Mouse (Mus musculus): ENCODE data around the gene Gsc. TPM values are rescaled to one million over a fixed set of nuclear protein-coding genes. Genes with fewer than 3 reads are reported as not detected.

The Gsc gene
- total and polyA plus RNA-seq, 3 experiments = not detected

GRCm38 (mm10) chr12:104481007-104481406 is 7.9 kb upstream of the Gsc start:
- H3K4me1 ChIP-seq (ENCODE audit: insufficient read depth, low read depth, low read length) = no peaks in the 10 kb centered on the region
- H3K36me3 ChIP-seq (replicated peaks) = no peaks in the 10 kb centered on the region
- no peak for DNase-seq (ENCODE audit: low spot score)
- no peak overlapping the region for H3K4me3 ChIP-seq (ENCODE audit: low read depth, low read length)
- ATAC-seq (ENCODE audit: extremely low read depth, insufficient number of reproducible peaks, low FRiP score, poor library complexity, severe bottlenecking) = no peak
- H3K27me3 ChIP-seq (ENCODE audit: insufficient read depth, low read length) = no peaks in the 10 kb centered on the region
- no peak for TF ChIP-seq CTCF (IDR thresholded peaks at IDR 0.05; ENCODE audit: low read depth, low read length)
- TF ChIP-seq GATA2 (IDR thresholded peaks at IDR 0.05; ENCODE audit: borderline replicate concordance, low read depth, low read length) = no peak
- TF ChIP-seq TAL1 (conservative IDR thresholded peaks at IDR 0.05; ENCODE audit: low read depth, low read length) = no peak
- no peak for TF ChIP-seq POLR2AphosphoS5 (IDR thresholded peaks at IDR 0.05; ENCODE audit: insufficient replicate concordance, low read depth, low read length)
- no peak for TF ChIP-seq GATA1 (IDR thresholded peaks at IDR 0.05; ENCODE audit: borderline replicate concordance, low read length)
- H3K9me3 ChIP-seq (replicated peaks) = peaks cover 76% of the 10 kb centered on the region

DNA sequence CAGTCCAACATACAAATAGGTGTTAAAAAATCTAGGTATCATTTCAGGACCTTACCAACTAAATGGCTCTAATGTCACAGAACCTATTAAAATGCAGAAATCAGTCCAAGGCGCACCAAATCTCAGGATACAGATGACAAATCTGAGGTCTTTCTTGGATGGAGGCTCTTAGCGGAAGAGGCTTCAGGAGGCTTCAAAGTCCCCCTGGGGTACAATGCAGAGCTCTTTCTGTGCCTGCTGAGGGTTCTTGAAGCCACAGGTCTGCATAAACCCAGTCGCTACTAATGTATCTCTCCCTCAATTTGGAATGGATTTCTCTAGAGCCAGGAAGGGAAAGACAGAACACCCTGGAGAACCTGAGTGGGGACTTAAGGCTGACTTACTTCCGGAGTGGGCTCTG is 5.1 kb upstream of the Gsc start:
- no peak for TF ChIP-seq TAL1 (conservative IDR thresholded peaks at IDR 0.05; ENCODE audit: low read depth, low read length)
- no peak for TF ChIP-seq GATA1 (IDR thresholded peaks at IDR 0.05; ENCODE audit: borderline replicate concordance, low read length)
- no peak for TF ChIP-seq POLR2AphosphoS5 (IDR thresholded peaks at IDR 0.05; ENCODE audit: insufficient replicate concordance, low read depth, low read length)
- TF ChIP-seq GATA2 (IDR thresholded peaks at IDR 0.05; ENCODE audit: borderline replicate concordance, low read depth, low read length) = no peak
- TF ChIP-seq CTCF (IDR thresholded peaks at IDR 0.05; ENCODE audit: low read depth, low read length) = no peak
- DNase-seq (ENCODE audit: low spot score) (no peak), ATAC-seq (ENCODE audit: extremely low read depth, insufficient number of reproducible peaks, low FRiP score, poor library complexity, severe bottlenecking) (no peak)
- Histone ChIP-seq H3K4me1 (ENCODE audit: insufficient read depth, low read depth, low read length) (no peaks in the 10 kb centered on the region), H3K4me3 (ENCODE audit: low read depth, low read length) (no peak overlapping the region), H3K36me3 (replicated peaks) (no peaks in the 10 kb centered on the region), H3K9me3 (replicated peaks) (peaks cover 71% of the 10 kb centered on the region), H3K27me3 (ENCODE audit: insufficient read depth, low read length) (no peaks in the 10 kb centered on the region)

GRCm38 (mm10) chr12:104477501-104477900 is 4.4 kb upstream of the Gsc start:
- Histone ChIP-seq H3K4me3 (ENCODE audit: low read depth, low read length) (no peak overlapping the region), H3K27me3 (ENCODE audit: insufficient read depth, low read length) (no peaks in the 10 kb centered on the region), H3K36me3 (replicated peaks) (no peaks in the 10 kb centered on the region), H3K9me3 (replicated peaks) (peaks cover 71% of the 10 kb centered on the region), H3K4me1 (ENCODE audit: insufficient read depth, low read depth, low read length) (no peaks in the 10 kb centered on the region)
- no peak for DNase-seq (ENCODE audit: low spot score)
- TF ChIP-seq GATA1 (IDR thresholded peaks at IDR 0.05; ENCODE audit: borderline replicate concordance, low read length) (no peak), CTCF (IDR thresholded peaks at IDR 0.05; ENCODE audit: low read depth, low read length) (no peak), POLR2AphosphoS5 (IDR thresholded peaks at IDR 0.05; ENCODE audit: insufficient replicate concordance, low read depth, low read length) (no peak), TAL1 (conservative IDR thresholded peaks at IDR 0.05; ENCODE audit: low read depth, low read length) (no peak), GATA2 (IDR thresholded peaks at IDR 0.05; ENCODE audit: borderline replicate concordance, low read depth, low read length) (no peak)
- ATAC-seq (ENCODE audit: extremely low read depth, insufficient number of reproducible peaks, low FRiP score, poor library complexity, severe bottlenecking) = no peak

DNA sequence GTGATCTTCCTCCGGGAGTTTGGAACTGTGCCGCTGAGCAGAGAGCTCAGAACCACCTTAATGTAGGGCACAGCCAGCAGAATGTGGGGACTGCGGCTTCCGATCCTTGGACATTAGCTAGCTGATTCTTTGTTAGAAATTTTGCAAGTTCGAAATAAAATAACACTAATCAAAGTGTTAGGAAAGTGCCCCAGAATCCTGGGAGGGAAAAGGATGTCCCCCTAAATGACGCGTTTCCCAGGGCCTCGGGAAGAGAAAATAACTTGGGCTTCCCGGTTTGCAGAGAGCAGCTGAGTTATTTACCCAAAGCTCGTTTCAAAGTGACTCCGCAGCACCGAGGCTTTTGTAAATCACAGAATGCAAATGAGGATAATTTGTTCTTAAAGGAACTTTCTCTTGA is 3.9 kb upstream of the Gsc start:
- ATAC-seq (ENCODE audit: extremely low read depth, insufficient number of reproducible peaks, low FRiP score, poor library complexity, severe bottlenecking) = no peak
- Histone ChIP-seq H3K36me3 (replicated peaks) (no peaks in the 10 kb centered on the region), H3K4me3 (ENCODE audit: low read depth, low read length) (no peak overlapping the region), H3K4me1 (ENCODE audit: insufficient read depth, low read depth, low read length) (no peaks in the 10 kb centered on the region), H3K9me3 (replicated peaks) (peaks cover 71% of the 10 kb centered on the region), H3K27me3 (ENCODE audit: insufficient read depth, low read length) (no peaks in the 10 kb centered on the region; the same call in 1 of the 2 replicates)
- TF ChIP-seq CTCF (IDR thresholded peaks at IDR 0.05; ENCODE audit: low read depth, low read length) (no peak), GATA2 (IDR thresholded peaks at IDR 0.05; ENCODE audit: borderline replicate concordance, low read depth, low read length) (no peak), POLR2AphosphoS5 (IDR thresholded peaks at IDR 0.05; ENCODE audit: insufficient replicate concordance, low read depth, low read length) (no peak), GATA1 (IDR thresholded peaks at IDR 0.05; ENCODE audit: borderline replicate concordance, low read length) (no peak), TAL1 (conservative IDR thresholded peaks at IDR 0.05; ENCODE audit: low read depth, low read length) (no peak)
- no peak for DNase-seq (ENCODE audit: low spot score)

- DNase-seq (ENCODE audit: low spot score) (no peak), ATAC-seq (ENCODE audit: extremely low read depth, insufficient number of reproducible peaks, low FRiP score, poor library complexity, severe bottlenecking) (no peak)
These were observed 2.8 kb upstream of the Gsc start for GRCm38 (mm10) chr12:104475946-104476345.

DNA sequence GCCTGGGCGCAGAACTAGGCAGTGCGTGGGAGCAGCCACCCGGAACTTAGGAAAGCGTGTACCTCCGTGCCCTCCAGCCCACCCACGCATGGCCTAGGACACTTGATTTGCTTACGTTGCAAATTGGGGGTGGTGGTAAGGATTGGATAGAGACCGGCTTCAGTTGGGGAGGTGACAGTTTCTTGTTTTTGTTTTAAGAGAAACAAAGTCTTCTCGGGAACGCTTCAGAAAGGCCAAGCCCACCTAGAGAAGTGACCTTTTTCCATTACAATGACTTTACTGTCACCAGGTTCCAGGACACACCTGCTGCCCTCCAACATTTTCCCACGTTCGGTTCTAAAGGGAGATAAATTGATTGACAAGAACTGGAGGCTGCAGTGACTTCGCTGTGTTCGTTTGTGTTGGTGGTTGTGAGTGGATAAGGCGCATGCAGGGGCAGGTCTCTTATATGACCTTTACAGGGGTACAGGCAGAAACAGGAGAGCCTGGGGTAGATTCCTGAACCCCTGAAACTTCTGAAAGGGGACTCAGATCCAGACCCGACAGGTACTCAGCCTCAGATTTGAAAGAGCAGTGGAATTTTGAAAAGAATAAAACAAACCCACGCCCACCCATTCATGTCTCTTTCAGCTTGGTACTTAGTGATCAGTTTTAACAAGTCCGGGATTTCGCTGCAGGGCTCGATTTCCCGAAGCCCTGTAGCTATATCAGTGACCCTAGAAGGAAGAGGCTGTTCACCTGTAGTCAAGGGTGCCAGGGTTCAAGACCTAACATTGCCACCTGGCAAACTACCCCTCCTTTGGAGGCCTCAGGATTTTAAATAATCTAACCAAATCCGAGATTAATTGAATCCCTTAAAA is 2.0 kb upstream of the Gsc start:
- Histone ChIP-seq H3K4me3 (ENCODE audit: low read depth, low read length) (no peak overlapping the region), H3K36me3 (replicated peaks) (no peaks in the 10 kb centered on the region), H3K27me3 (ENCODE audit: insufficient read depth, low read length) (no peaks in the 10 kb centered on the region; the same call in 1 of the 2 replicates), H3K4me1 (ENCODE audit: insufficient read depth, low read depth, low read length) (no peaks in the 10 kb centered on the region), H3K9me3 (replicated peaks) (peaks cover 76% of the 10 kb centered on the region)
- TF ChIP-seq POLR2AphosphoS5 (IDR thresholded peaks at IDR 0.05; ENCODE audit: insufficient replicate concordance, low read depth, low read length) = no peak
- no peak for TF ChIP-seq GATA1 (IDR thresholded peaks at IDR 0.05; ENCODE audit: borderline replicate concordance, low read length)
- TF ChIP-seq GATA2 (IDR thresholded peaks at IDR 0.05; ENCODE audit: borderline replicate concordance, low read depth, low read length) = no peak
- TF ChIP-seq CTCF (IDR thresholded peaks at IDR 0.05; ENCODE audit: low read depth, low read length) = no peak
- no peak for TF ChIP-seq TAL1 (conservative IDR thresholded peaks at IDR 0.05; ENCODE audit: low read depth, low read length)
- no peak for ATAC-seq (ENCODE audit: extremely low read depth, insufficient number of reproducible peaks, low FRiP score, poor library complexity, severe bottlenecking)
- DNase-seq (ENCODE audit: low spot score) = no peak

More at GRCm38 (mm10) chr12:104475946-104476345, 2.8 kb upstream of the Gsc start:
- peaks cover 76% of the 10 kb centered on the region for H3K9me3 ChIP-seq (replicated peaks)
- H3K4me1 ChIP-seq (ENCODE audit: insufficient read depth, low read depth, low read length) = no peaks in the 10 kb centered on the region
- H3K4me3 ChIP-seq (ENCODE audit: low read depth, low read length) = no peak overlapping the region
- TF ChIP-seq GATA1 (IDR thresholded peaks at IDR 0.05; ENCODE audit: borderline replicate concordance, low read length) = no peak
- TF ChIP-seq GATA2 (IDR thresholded peaks at IDR 0.05; ENCODE audit: borderline replicate concordance, low read depth, low read length) = no peak
- no peak for TF ChIP-seq TAL1 (conservative IDR thresholded peaks at IDR 0.05; ENCODE audit: low read depth, low read length)
- no peak for TF ChIP-seq POLR2AphosphoS5 (IDR thresholded peaks at IDR 0.05; ENCODE audit: insufficient replicate concordance, low read depth, low read length)
- no peak for TF ChIP-seq CTCF (IDR thresholded peaks at IDR 0.05; ENCODE audit: low read depth, low read length)
- H3K27me3 ChIP-seq (ENCODE audit: insufficient read depth, low read length) = no peaks in the 10 kb centered on the region; the same call in 1 of the 2 replicates
- H3K36me3 ChIP-seq (replicated peaks) = no peaks in the 10 kb centered on the region

Measured in G1E (cell line).